Mouse (Mus musculus): ENCODE data around the gene Malrd1.
"Not testable (repeated sequence)": the region's sequence is repeated elsewhere in the genome, so short reads cannot be mapped to it uniquely, and the experiment has no call there.

Gene Malrd1

DNA sequence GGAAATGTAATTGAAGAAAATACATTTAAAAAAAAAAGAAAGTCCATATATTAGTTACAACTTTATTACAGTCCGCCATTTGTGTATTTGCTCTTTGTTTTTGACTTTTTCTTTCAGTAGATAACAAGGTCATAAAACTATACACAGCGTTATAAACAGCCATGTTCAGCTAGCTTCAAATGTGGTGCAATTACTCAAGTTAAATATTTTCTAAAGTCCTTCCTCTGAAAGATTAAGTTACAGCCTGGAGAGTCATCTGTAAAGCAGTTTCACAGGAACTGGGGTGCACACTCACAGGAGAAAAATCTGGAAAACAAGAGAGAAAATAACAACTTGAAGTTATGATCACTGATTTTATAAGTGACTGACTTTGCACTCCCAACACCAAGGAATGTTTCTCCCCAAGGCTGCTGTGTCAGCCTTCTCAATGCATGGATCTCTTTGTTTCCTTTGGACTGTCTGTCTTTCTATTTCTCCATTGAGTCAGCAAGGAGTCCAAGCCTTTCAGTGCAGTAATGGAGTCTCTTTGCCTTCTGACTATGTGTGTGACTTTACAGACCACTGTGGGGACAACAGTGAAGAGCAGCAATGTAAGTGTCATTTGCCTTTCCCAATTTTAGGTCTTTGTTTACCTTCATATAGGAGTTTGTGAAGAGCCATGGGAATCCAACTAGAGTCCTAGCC is at the start of gene Malrd1:
Gene Malrd1, plus strand, starts transcription at position 239 of the 684 bp plus-strand sequence.
- DNase-seq = no peak

DNA sequence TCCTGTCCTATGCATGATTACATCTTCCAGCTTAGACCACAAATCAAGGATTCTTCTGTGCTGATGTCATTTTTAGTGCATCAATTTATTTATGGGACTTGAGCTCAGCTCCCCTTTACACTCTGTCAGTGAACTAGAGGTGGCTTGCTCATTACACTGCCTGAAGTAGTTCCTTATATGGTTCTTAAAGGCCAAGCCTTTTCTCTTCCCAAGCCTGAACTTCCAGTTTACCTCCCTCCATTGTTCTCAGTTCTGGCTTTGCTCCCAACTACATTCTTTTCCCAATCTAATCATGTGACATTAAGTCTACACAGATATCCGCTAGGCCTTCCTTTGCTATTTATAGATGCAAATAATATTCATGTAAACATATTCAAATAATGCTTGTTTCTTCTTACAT is 12.4 kb downstream of the Malrd1 start:
- DNase-seq = no peak

DNA sequence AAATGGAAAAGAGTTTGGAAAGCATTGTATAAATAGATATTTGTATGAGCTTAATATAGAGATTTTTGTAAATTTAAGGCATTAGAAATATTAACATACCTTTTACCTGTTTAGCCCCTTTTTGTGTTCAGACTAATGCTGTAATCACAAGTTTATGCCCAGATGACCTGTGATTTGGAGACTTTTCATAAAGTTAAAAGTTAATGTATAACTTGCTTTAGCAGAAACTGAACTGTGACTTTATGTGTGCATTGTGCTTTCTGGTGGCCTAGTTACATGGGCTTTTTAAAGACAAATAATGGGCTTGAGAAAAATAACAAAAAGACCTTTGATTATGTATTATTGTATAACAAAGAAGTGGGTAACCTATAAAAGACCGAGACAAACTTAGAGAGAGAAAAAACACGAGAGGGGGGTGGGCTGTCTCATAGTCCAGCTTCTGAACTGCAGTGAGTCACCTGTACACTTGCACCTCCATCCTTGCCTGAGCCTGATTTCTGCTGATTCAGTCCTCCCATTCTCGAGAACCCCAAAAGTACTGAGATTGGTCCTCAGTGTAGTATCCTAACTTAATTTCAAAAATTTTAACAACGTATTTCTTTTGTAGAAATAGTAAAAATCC is 87.2 kb downstream of the Malrd1 start:
- no peak for DNase-seq

- no peak for DNase-seq
These were observed 87.7 kb downstream of the Malrd1 start for GRCm38 (mm10) chr2:15614026-15614425.

- no peak for DNase-seq
These were observed 109.5 kb downstream of the Malrd1 start for GRCm38 (mm10) chr2:15635761-15636160.

- DNase-seq = no peak
These were observed 117.6 kb downstream of the Malrd1 start for GRCm38 (mm10) chr2:15643864-15644263.

- no peak for DNase-seq
These were observed 130.1 kb downstream of the Malrd1 start for GRCm38 (mm10) chr2:15656388-15656787.

- no peak for DNase-seq
These were observed 176.7 kb downstream of the Malrd1 start for GRCm38 (mm10) chr2:15702977-15703376.

DNA sequence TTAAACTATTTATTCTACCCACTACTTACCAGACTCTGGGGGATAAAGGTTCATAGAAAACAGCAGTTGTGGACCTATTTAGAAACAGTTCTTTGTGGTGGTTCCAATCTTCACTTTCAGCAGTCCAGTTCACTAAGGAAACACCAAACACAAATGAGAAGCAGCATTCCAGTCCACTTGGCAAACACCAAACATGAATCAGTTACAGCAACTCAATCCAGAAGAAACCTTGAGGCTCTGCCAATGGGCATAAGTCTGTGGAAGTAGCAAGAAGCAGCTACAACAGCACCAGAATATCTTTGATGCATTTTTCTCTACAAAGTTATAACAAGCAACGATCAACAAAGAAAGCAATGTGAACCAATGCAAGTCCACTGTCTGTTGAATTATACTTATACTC is 214.7 kb downstream of the Malrd1 start:
- no peak for DNase-seq

GRCm38 (mm10) chr2:15744979-15745688 is 218.9 kb downstream of the Malrd1 start:
- DNase-seq = no peak

DNA sequence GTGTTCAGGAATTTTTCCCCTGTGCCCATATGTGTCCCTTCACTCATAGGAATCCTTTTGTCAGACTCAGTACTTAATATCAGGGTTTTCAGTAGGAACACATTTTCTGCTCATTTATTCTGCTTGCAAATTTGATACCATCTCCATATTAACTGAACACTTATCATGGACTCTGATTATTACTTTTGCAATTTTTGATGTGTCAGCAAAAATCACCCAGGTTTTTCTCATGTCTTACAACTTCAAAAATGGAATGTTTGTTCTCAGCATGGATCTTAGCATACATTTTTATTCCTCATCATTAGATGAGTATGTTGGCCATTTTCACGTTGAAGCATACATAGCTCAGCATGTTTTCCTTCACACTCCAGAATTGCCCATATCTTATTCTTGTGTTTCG is 258.5 kb downstream of the Malrd1 start:
- no peak for DNase-seq

- DNase-seq = no peak
These were observed 289.4 kb downstream of the Malrd1 start for GRCm38 (mm10) chr2:15815724-15816123.

GRCm38 (mm10) chr2:15869380-15869779 is 343.1 kb downstream of the Malrd1 start:
- no peak for DNase-seq

DNA sequence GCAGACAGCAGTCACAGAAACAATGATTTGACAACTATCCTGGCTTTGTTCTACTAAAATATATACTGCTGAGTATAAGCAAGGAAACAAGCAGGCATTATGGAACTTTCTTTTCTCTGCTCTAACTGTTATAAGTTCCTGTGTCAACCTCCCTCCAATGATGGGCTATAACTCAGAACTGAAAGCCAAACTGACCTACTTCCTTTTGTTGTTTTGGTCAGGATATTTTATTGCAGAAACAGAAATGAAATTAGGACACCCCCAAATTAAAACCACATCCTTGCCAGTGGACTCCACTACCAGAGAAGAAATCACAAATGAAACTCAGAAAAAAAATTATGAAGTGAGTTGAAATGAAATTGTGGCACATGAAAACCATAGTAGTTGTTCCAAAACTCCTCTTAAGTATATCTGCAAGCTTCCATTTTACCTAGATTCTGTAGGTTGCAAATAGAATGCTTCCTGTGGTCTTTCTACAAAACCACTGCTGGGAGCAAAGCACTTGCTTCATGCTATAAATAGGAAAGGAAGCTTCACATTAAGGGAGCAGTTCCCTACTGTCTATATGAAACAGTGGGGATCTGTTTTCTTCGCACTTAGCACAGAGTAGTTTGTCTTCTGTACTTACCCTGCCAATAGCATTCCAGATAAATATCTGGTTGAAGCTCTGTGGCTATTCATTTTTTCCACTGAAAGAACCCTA is 367.3 kb downstream of the Malrd1 start:
- no peak for DNase-seq

- no peak for DNase-seq
These were observed 399.2 kb downstream of the Malrd1 start for GRCm38 (mm10) chr2:15925432-15925831.

GRCm38 (mm10) chr2:15926041-15926440 is 399.8 kb downstream of the Malrd1 start:
- no peak for DNase-seq

GRCm38 (mm10) chr2:15931479-15931878 is 405.2 kb downstream of the Malrd1 start:
- no peak for DNase-seq

DNA sequence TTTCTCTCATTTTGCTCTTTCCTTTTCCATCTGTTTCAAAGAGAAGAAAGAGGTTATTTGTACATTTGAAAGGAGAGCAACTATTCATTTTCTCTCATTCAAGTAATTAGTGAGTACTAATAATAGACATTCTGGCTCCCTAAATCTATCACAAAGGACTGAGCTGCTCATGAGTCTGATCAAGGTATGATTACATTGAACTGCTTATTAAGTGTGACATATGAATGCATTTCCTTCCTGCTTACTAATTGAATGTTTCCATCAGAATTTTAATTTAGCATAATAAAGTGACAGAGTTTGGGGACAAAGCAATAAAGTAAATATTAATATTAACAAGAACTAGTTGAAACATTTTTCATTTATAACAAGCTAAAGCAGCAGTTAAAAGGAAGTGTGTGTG is 405.6 kb downstream of the Malrd1 start:
- no peak for DNase-seq

DNA sequence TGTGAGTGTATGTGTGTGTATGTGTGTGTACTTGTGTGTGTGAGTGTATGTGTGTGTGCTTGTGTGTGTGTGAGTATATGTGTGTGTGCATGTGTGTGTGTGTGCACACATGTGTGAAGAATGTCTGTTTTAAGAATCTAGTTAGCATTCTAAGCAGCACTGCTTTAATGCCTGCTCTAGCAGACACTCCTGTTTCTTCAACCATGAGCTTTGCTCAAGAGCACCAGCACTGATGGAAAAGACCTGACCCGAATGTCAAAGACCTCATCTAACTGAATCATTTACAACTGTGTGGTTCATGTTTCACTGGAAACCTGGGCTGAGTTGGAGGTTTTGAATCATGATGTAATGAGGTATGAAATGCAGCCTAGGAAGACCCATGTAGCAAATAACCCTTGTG is 406.1 kb downstream of the Malrd1 start:
- DNase-seq = no peak

DNA sequence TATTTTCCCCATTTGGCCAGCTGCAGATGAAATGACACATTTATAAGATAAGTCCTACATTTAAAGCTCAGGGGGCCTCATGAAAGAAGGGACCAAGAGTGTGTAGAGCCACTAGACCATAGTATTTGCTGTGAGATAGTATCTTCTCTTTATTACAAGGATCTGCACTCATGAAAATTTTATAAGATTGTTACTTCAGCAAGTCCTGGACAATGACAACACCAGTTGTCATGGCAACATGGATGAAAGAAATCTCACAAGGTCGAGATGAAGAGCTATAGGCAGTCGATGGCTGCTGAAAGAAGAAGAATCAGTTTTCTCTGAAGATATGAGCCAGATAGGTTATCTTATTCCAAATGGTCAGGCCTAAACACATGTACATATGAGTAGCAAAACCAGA is 476.6 kb downstream of the Malrd1 start:
- DNase-seq = no peak

- DNase-seq = not testable (repeated sequence)
These were observed 490.8 kb downstream of the Malrd1 start for GRCm38 (mm10) chr2:16017046-16017445.

- not testable (repeated sequence) for DNase-seq
These were observed 491.4 kb downstream of the Malrd1 start for GRCm38 (mm10) chr2:16017719-16018118.

- DNase-seq = peak; percentile 2
These were observed 503.5 kb downstream of the Malrd1 start for GRCm38 (mm10) chr2:16029752-16030151.

All from liver (tissue).